In the genomic region with DNA sequence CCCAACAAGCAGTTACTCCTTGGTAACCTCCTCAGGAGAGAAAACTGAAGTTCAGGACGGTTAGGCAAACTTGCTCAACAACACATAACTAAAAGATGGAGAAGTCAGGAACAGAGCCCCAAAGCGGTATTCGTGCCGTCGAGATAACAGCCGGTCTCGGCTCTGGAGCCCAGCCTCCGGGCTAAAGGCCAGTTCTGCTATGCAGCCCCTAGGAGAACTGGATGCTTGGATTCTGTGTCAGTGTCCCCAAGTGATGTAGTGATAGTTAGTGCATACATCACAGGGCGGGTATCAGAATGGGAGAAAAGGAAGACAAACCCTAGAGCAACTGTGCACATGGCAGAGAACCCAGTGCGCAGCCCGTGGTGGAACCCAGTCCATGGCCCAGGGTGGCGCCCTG, we compare ENCODE assay signal across 12 mouse cellular contexts.
"Had no signal": no experiment of that assay in that cellular context is flagged by ENCODE, and none has a peak within 500 bp of the region (broad histone marks: within the 10 kb centered on the region; RNA-seq: fewer than 3 reads in every experiment).

No protein-coding gene starts in this region.

- H3K9me3 ChIP-seq: limb, embryonic 13.5 days; liver, embryonic 15.5 days; megakaryocyte, embryonic 14.5 days; midbrain, embryonic 12.5 days had no signal

- H3K27me3 ChIP-seq: limb, embryonic 13.5 days; liver, embryonic 15.5 days; midbrain, embryonic 12.5 days had no signal

- H3K9ac ChIP-seq: limb, embryonic 13.5 days; liver, embryonic 15.5 days; midbrain, embryonic 12.5 days had no signal

- H3K4me1 ChIP-seq: liver, embryonic 15.5 days; midbrain, embryonic 12.5 days had no signal

- ATAC-seq: midbrain, embryonic 16.5 days had no signal

- H3K27ac ChIP-seq: kidney, postnatal 0 days; limb, embryonic 13.5 days; liver, embryonic 15.5 days; macrophage; midbrain, embryonic 12.5 days had no signal

- DNase-seq: lung, adult 2 months; lung, postnatal 14 days; thymus, adult 18-20 months; thymus, postnatal 14 days had no signal

- H3K4me2 ChIP-seq: limb, embryonic 13.5 days; liver, embryonic 11.5 days; liver, embryonic 15.5 days; midbrain, embryonic 12.5 days had no signal

- H3K36me3 ChIP-seq: limb, embryonic 13.5 days; liver, embryonic 15.5 days; midbrain, embryonic 12.5 days had no signal

- H3K4me3 ChIP-seq: limb, embryonic 13.5 days; liver, embryonic 15.5 days; megakaryocyte, embryonic 14.5 days; midbrain, embryonic 12.5 days had no signal
